Mouse (Mus musculus) heart, postnatal 0 days (tissue): Measurements from ENCODE around the gene Ttc39b.

Experiments used
- CTCF ChIP-seq: IDR thresholded peaks from 2 replicates; pipeline ENCODE4 v1.5.1; 2016; ENCODE audit warnings: antibody characterized with exemption, control low read depth, low read depth
- EP300 ChIP-seq: IDR thresholded peaks from 2 replicates; pipeline ENCODE4 v1.6.1; 2016; ENCODE audit warnings: antibody characterized with exemption, low read depth

- TF ChIP-seq CTCF (no peak), EP300 (no peak)
Measured at GRCm38 (mm10) chr4:83225633-83226360, 98.3 kb downstream of the Ttc39b start.
